Mouse (Mus musculus) limb, embryonic 12.5 days (tissue): Measurements from ENCODE around the gene Asic2. TPM values are rescaled to one million over a fixed set of nuclear protein-coding genes. Genes with fewer than 3 reads are reported as not detected.

ENCODE experiments used
- ATAC-seq: fragments of 200-750 bp; cut with Nextera tagmentation; 2 replicates; pipeline ENCODE4 v1.8.0; 2017; ENCODE audit warnings: low read depth, moderate TSS enrichment; ENCODE audit not compliant: insufficient number of reproducible peaks, insufficient read depth, low FRiP score, low TSS enrichment
- H3K27ac ChIP-seq: fragments of 300-500 bp; sonication (generic); 2 replicates; pipeline ENCODE4 v1.5.1; 2016; ENCODE audit warnings: mild to moderate bottlenecking, moderate library complexity
- H3K27me3 ChIP-seq: fragments of 300-500 bp; sonication (generic); 2 replicates; pipeline ENCODE4 v1.6.1; 2016; ENCODE audit warnings: mild to moderate bottlenecking, moderate library complexity
- H3K36me3 ChIP-seq: fragments of 300-500 bp; sonication (generic); 2 replicates; pipeline ENCODE4 v1.6.1; 2016; ENCODE audit warnings: mild to moderate bottlenecking, moderate library complexity
- H3K4me1 ChIP-seq: fragments of 300-500 bp; sonication (generic); replicated peaks from 2 replicates; pipeline ENCODE4 v1.6.1; 2016
- H3K4me2 ChIP-seq: fragments of 300-500 bp; sonication (generic); 2 replicates; pipeline ENCODE4 v1.6.1; 2016; ENCODE audit warnings: mild to moderate bottlenecking, moderate library complexity
- H3K4me3 ChIP-seq: fragments of 300-500 bp; sonication (generic); replicated peaks from 2 replicates; pipeline ENCODE4 v1.5.1; 2016; ENCODE audit warnings: mild to moderate bottlenecking
- H3K9ac ChIP-seq: fragments of 300-500 bp; sonication (generic); replicated peaks from 2 replicates; pipeline ENCODE4 v1.6.1; 2016; ENCODE audit warnings: mild to moderate bottlenecking, moderate library complexity
- H3K9me3 ChIP-seq: fragments of 300-500 bp; sonication (generic); 2 replicates; pipeline ENCODE4 v1.6.1; 2016; ENCODE audit warnings: mild to moderate bottlenecking, moderate library complexity
- WGBS: fragments of 180-500 bp; shearing (Covaris S2); methylation state at CpG from one replicate; pipeline ENCODE4 v1.1.7; 2016; 5-methylcytosine and 5-hydroxymethylcytosine counted together
- polyA plus RNA-seq: library from polyadenylated mRNA; unstranded; fragments of >200 nt; fragmentation: Nextera tagmentation; extraction: Ambion mirVana; gene quantifications from 2 replicates; pipeline ENCODE4 v1.2.1, GENCODE M21; 2016

Gene Asic2
- polyA plus RNA-seq, 1 experiment from 2014 or later = 0.51 TPM

GRCm38 (mm10) chr11:81722071-81722470 lies 246.2 kb downstream of the Asic2 start:
- H3K4me1 ChIP-seq = no peaks in the 10 kb centered on the region
- 82% methylated on average over 2 of the region's 2 CpGs for WGBS
- H3K27me3 ChIP-seq = peaks cover 6% of the 10 kb centered on the region; the same call in 1 of the 2 replicates
- ATAC-seq = no peak
- H3K36me3 ChIP-seq = no peaks in the 10 kb centered on the region
- H3K27ac ChIP-seq = no peak overlapping the region
- H3K9ac ChIP-seq = no peak overlapping the region
- H3K4me3 ChIP-seq = no peak overlapping the region
- H3K4me2 ChIP-seq = no peak overlapping the region
- H3K9me3 ChIP-seq = no peaks in the 10 kb centered on the region

GRCm38 (mm10) chr11:81714801-81715200 lies 253.5 kb downstream of the Asic2 start:
- no peaks in the 10 kb centered on the region for H3K27me3 ChIP-seq
- H3K9ac ChIP-seq = no peak overlapping the region
- WGBS = 29% methylated on average over 4 of the region's 4 CpGs
- no peak overlapping the region for H3K4me2 ChIP-seq
- H3K4me1 ChIP-seq = peaks cover 12% of the 10 kb centered on the region; the same call in 1 of the 2 replicates
- no peaks in the 10 kb centered on the region for H3K36me3 ChIP-seq
- no peak overlapping the region for H3K4me3 ChIP-seq
- no peaks in the 10 kb centered on the region for H3K9me3 ChIP-seq
- ATAC-seq = no peak
- no peak overlapping the region for H3K27ac ChIP-seq

- no peaks in the 10 kb centered on the region for H3K27me3 ChIP-seq
- H3K36me3 ChIP-seq = no peaks in the 10 kb centered on the region
- H3K4me2 ChIP-seq = no peak overlapping the region
- H3K27ac ChIP-seq = no peak overlapping the region
- no peak overlapping the region for H3K9ac ChIP-seq
- WGBS = 69% methylated on average over 5 of the region's 5 CpGs
- ATAC-seq = no peak
- H3K9me3 ChIP-seq = no peaks in the 10 kb centered on the region
- H3K4me1 ChIP-seq = no peaks in the 10 kb centered on the region
- H3K4me3 ChIP-seq = no peak overlapping the region
Measured at GRCm38 (mm10) chr11:81706996-81707395, 261.3 kb downstream of the Asic2 start.

- ATAC-seq = no peak
- WGBS = 83% methylated on average over 1 of the region's 1 CpGs
- H3K4me1 ChIP-seq = no peaks in the 10 kb centered on the region
Measured at GRCm38 (mm10) chr11:81698008-81698407, 270.2 kb downstream of the Asic2 start.

GRCm38 (mm10) chr11:81695501-81695900 lies 272.8 kb downstream of the Asic2 start:
- no peak overlapping the region for H3K4me2 ChIP-seq
- H3K27me3 ChIP-seq = 0 out of 2 replicates have a peak, but pooled peaks cover 5% of the 10 kb centered on the region
- no peak overlapping the region for H3K9ac ChIP-seq
- WGBS = 88% methylated on average over 2 of the region's 2 CpGs
- ATAC-seq = no peak
- no peak overlapping the region for H3K4me3 ChIP-seq
- no peaks in the 10 kb centered on the region for H3K4me1 ChIP-seq
- H3K27ac ChIP-seq = no peak overlapping the region
- H3K36me3 ChIP-seq = no peaks in the 10 kb centered on the region
- no peaks in the 10 kb centered on the region for H3K9me3 ChIP-seq

More at GRCm38 (mm10) chr11:81698008-81698407, 270.2 kb downstream of the Asic2 start:
- Histone ChIP-seq H3K27ac (no peak overlapping the region), H3K4me3 (no peak overlapping the region), H3K27me3 (0 out of 2 replicates have a peak, but pooled peaks cover 5% of the 10 kb centered on the region), H3K36me3 (no peaks in the 10 kb centered on the region), H3K9ac (no peak overlapping the region), H3K9me3 (no peaks in the 10 kb centered on the region), H3K4me2 (no peak overlapping the region)

GRCm38 (mm10) chr11:81680511-81680910 lies 287.7 kb downstream of the Asic2 start:
- no peak overlapping the region for H3K9ac ChIP-seq
- 76% methylated on average over 2 of the region's 2 CpGs for WGBS
- no peaks in the 10 kb centered on the region for H3K27me3 ChIP-seq
- no peak for ATAC-seq
- no peaks in the 10 kb centered on the region for H3K36me3 ChIP-seq
- H3K4me2 ChIP-seq = no peak overlapping the region
- no peak overlapping the region for H3K27ac ChIP-seq
- H3K4me1 ChIP-seq = no peaks in the 10 kb centered on the region
- no peaks in the 10 kb centered on the region for H3K9me3 ChIP-seq
- no peak overlapping the region for H3K4me3 ChIP-seq

- Histone ChIP-seq H3K4me1 (no peaks in the 10 kb centered on the region), H3K9ac (no peak overlapping the region), H3K4me2 (no peak overlapping the region), H3K9me3 (no peaks in the 10 kb centered on the region), H3K4me3 (no peak overlapping the region), H3K36me3 (no peaks in the 10 kb centered on the region), H3K27ac (no peak overlapping the region), H3K27me3 (peaks cover 13% of the 10 kb centered on the region; the same call in 1 of the 2 replicates)
- ATAC-seq = no peak
Measured at GRCm38 (mm10) chr11:81671724-81672123, 296.5 kb downstream of the Asic2 start.

GRCm38 (mm10) chr11:81670436-81670835 lies 297.8 kb downstream of the Asic2 start:
- 67% methylated on average over 3 of the region's 3 CpGs for WGBS
- no peaks in the 10 kb centered on the region for H3K36me3 ChIP-seq
- no peaks in the 10 kb centered on the region for H3K9me3 ChIP-seq
- no peaks in the 10 kb centered on the region for H3K4me1 ChIP-seq
- peaks cover 13% of the 10 kb centered on the region; the same call in 1 of the 2 replicates for H3K27me3 ChIP-seq
- no peak overlapping the region for H3K4me3 ChIP-seq
- ATAC-seq = no peak
- H3K9ac ChIP-seq = no peak overlapping the region
- H3K4me2 ChIP-seq = no peak overlapping the region
- no peak overlapping the region for H3K27ac ChIP-seq

- Histone ChIP-seq H3K4me3 (no peak overlapping the region), H3K9me3 (no peaks in the 10 kb centered on the region), H3K9ac (no peak overlapping the region), H3K36me3 (no peaks in the 10 kb centered on the region), H3K4me2 (no peak overlapping the region), H3K4me1 (no peaks in the 10 kb centered on the region), H3K27me3 (no peaks in the 10 kb centered on the region), H3K27ac (no peak overlapping the region)
- 90% methylated on average over 1 of the region's 1 CpGs for WGBS
- no peak for ATAC-seq
Measured at GRCm38 (mm10) chr11:81658850-81659249, 309.4 kb downstream of the Asic2 start.

GRCm38 (mm10) chr11:81657121-81657520 lies 311.1 kb downstream of the Asic2 start:
- no peak overlapping the region for H3K9ac ChIP-seq
- no peak overlapping the region for H3K4me3 ChIP-seq
- H3K36me3 ChIP-seq = no peaks in the 10 kb centered on the region
- no peaks in the 10 kb centered on the region for H3K9me3 ChIP-seq
- no peak for ATAC-seq
- no peaks in the 10 kb centered on the region for H3K27me3 ChIP-seq
- no peak overlapping the region for H3K27ac ChIP-seq
- no peak overlapping the region for H3K4me2 ChIP-seq
- WGBS = 50% methylated on average over 2 of the region's 2 CpGs
- H3K4me1 ChIP-seq = no peaks in the 10 kb centered on the region

- no peaks in the 10 kb centered on the region for H3K9me3 ChIP-seq
- H3K4me2 ChIP-seq = no peak overlapping the region
- ATAC-seq = no peak
- 0 out of 2 replicates have a peak overlapping the region, but pooled peaks have one; percentile 27 for H3K9ac ChIP-seq
- H3K4me1 ChIP-seq = 0 out of 2 replicates have a peak, but pooled peaks cover 5% of the 10 kb centered on the region
- H3K27ac ChIP-seq = no peak overlapping the region
- WGBS = 37% methylated on average over 4 of the region's 4 CpGs
- peaks cover 4% of the 10 kb centered on the region for H3K27me3 ChIP-seq
- no peak overlapping the region for H3K4me3 ChIP-seq
- no peaks in the 10 kb centered on the region for H3K36me3 ChIP-seq
Measured at GRCm38 (mm10) chr11:81647828-81648227, 320.4 kb downstream of the Asic2 start.

- no peak for ATAC-seq
- no peaks in the 10 kb centered on the region for H3K36me3 ChIP-seq
- H3K9me3 ChIP-seq = no peaks in the 10 kb centered on the region
- no peak overlapping the region for H3K27ac ChIP-seq
- H3K4me1 ChIP-seq = 0 out of 2 replicates have a peak, but pooled peaks cover 5% of the 10 kb centered on the region
- WGBS = 81% methylated on average over 3 of the region's 3 CpGs
- no peak overlapping the region for H3K4me2 ChIP-seq
- no peak overlapping the region for H3K9ac ChIP-seq
- H3K4me3 ChIP-seq = no peak overlapping the region
- H3K27me3 ChIP-seq = peaks cover 4% of the 10 kb centered on the region
Measured at GRCm38 (mm10) chr11:81645549-81645948, 322.7 kb downstream of the Asic2 start.
